Mouse (Mus musculus) frontal cortex, postnatal 14 days (tissue): ENCODE measurements around the gene Olfr669.
"Not testable (repeated sequence)": the region's sequence is repeated elsewhere in the genome, so short reads cannot be mapped to it uniquely, and the experiment has no call there.

Source experiments
- DNase-seq, 2 experiments: peaks; one replicate each; pipeline ENCODE4 v3.0.0; 2022; ENCODE audit warnings: low spot score in 2 of 2

Olfr669 gene

DNA sequence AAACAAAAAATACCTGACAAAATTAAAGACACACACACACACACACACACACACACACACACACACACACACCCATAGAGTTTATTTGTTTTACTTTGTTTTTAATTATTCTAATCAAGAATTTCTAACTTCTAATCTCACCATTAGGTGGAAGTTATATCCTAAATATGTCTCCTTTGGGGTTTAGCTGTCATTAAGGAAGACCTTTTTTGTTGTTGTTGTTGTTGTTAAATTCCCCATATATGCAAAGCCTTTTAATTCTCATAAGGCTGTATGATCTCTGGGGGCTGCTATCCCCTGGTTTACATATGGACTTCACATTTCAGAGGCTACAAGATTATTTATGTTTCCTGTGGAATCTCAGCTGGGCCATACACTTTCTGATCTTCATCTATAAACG lies at the start of gene Olfr669:
Gene Olfr669 (plus strand): TSS at position 301 of the 400 bp plus-strand sequence.
- no peak for DNase-seq

DNA sequence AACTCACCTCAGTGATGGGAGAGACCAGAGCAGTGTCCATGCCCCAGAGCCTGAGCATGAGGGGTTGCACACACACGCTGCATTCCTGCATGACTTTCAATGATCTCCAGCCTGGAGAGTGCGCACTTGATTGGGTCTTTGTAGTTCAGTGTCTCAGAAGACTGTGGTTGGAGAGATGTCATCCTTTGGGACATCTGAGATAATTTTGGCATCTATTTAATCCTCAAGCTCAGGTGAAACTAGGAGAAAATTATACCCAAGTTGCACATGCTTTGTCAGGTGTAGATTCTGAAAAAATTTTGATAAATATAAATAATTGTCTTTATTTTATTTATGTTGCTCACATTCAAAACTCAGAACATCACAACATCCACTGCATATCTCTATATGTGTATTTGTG lies 38.2 kb upstream of the Olfr669 start, which contains the start of gene Olfr666:
Gene Olfr666 (minus strand): TSS at position 101 of the 400 bp plus-strand sequence.
- no peak for DNase-seq

DNA sequence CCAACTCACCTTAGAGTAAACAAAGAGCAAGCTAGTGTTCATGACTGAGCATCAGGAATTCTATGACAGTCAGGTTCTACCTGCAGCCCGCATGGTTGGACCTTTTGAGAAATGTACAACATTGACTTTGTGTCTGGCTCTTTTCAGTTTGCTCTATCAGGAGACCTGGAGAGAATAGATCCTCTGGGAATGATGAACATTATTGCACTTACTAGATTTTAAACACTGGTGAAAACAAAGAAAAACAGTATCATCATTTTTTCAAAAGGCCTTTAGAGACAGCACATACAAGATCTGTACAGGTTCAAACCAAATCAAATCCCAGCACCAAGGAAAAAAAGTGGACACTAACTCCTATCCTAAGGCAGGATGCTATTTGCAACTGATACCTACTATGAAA lies 12.7 kb upstream of the Olfr669 start, which contains the start of gene Olfr667:
Gene Olfr667 (minus strand): TSS at position 101 of the 400 bp plus-strand sequence.
- DNase-seq: no peak

DNA sequence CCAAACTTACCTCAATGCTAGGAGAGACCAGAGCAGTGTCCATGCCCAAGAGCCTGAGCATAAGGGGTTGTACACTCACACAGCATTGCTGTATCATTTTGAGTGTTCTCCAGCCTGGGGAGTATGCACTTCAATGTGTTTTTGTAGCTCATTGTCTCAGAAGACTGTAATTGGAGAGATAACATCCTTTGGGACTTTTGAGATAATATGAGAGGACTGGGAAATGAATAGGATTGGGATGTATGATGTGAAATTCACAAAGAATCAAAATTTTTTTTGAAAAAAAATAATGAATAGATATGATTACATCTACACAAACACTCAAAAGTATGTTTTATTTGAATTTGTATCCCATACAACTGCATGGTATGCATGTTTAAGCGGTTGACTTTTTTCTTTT lies 6.1 kb upstream of the Olfr669 start, which contains the start of gene Olfr668:
Gene Olfr668 (minus strand): TSS at position 101 of the 400 bp plus-strand sequence.
- no peak for DNase-seq

DNA sequence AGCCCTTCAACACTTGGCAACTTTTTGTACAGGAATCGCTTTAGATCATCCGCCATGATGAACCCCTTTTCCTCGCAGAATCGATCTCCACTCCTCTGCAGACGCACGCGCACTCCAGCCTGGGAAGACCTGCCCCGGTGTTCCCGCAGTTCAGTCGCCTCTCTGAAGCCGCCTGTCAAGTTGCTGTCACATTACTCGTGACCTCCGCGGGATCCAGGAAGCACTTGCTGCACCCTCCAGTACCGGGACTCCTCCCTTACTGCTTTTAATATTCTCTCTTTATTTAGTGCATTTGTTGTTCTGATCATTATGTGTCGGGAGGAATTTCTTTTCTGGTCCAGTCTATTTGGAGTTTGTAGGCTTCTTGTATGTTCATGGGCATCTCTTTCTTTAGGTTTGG lies 16.2 kb downstream of the Olfr669 start:
- DNase-seq: not testable (repeated sequence)

DNA sequence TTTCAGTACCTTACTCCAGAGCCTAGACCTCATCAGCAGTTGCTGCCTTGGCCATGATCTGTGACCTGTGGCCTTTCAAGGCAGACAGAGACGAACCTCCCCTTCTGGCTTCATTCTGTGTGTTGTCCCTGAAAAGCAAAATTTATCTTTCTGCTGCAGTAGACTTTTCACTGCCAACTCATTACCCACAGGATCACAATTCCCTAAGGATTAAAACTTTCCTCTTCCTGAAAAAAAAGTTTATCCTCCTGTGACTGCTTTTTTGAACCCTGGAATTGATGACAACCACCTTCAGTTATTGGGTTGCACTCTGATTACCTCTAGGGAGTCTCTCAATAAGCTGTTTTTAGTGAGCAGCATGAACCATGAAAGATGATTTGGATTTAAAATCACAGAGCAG lies 28.5 kb downstream of the Olfr669 start, which contains the start of gene Olfr670:
Gene Olfr670 (minus strand): TSS at position 101 of the 400 bp plus-strand sequence.
- DNase-seq: no peak

DNA sequence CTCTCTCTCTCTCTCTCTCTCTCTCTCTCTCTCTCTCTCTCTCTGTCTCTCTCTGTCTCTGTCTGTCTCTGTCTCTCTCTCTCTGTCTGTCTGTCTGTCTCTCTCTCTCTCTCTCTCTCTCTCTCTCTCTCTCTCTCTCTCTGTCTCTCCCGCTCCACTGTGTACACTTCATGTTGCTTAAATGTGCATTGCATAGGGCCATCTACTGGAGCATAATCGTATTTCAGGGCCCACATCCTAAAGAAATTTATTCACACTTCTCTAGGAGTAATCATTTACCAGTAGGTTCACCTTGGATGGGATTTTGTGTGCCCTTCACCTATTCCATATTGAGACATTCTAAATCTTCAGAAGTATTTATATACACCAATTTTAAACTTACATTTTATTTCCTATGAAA lies 38.5 kb downstream of the Olfr669 start:
- DNase-seq: not testable (repeated sequence)

DNA sequence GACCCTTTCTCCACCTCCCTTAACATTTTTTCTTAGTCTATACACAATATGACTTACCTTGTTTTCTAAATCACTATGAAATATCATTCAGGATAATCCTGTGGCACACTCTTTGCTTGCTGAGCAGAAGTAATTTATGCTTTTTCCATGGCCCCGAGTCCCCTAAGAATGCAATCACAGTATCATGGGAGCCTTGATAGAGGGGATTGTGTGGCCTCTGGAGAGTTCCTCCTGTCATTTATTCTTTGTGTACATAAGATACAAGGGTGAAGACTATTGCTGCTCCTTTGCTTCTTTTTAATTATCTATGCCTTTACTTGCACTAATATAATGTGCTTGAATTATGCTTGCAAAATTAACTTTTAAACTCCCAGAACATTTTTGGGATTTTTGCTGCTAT lies 45.0 kb downstream of the Olfr669 start, which contains the start of gene Olfr671:
Gene Olfr671 (minus strand): TSS at position 101 of the 400 bp plus-strand sequence.
- DNase-seq: no peak
